Mouse (Mus musculus) midbrain, embryonic 15.5 days (tissue): ENCODE results near the gene Setd7. TPM values are rescaled to one million over a fixed set of nuclear protein-coding genes. Genes with fewer than 3 reads are reported as not detected.

Source experiments
- ATAC-seq: fragments of 200-750 bp; cut with Nextera tagmentation; replicated peaks from 2 replicates; pipeline ENCODE4 v1.8.0; 2017; ENCODE audit warnings: moderate TSS enrichment
- H3K27ac ChIP-seq: fragments of 300-500 bp; sonication (generic); 2 replicates; pipeline ENCODE4 v1.5.1; 2015; ENCODE audit warnings: mild to moderate bottlenecking, inconsistent platforms
- H3K27me3 ChIP-seq: fragments of 300-500 bp; sonication (generic); replicated peaks from 2 replicates; pipeline ENCODE4 v1.6.1; 2015; ENCODE audit warnings: inconsistent platforms
- H3K36me3 ChIP-seq: fragments of 300-500 bp; sonication (generic); replicated peaks from 2 replicates; pipeline ENCODE4 v1.6.1; 2015; ENCODE audit warnings: inconsistent platforms
- H3K4me1 ChIP-seq: fragments of 300-500 bp; sonication (generic); 2 replicates; pipeline ENCODE4 v1.6.1; 2015; ENCODE audit warnings: inconsistent platforms
- H3K4me2 ChIP-seq: fragments of 300-500 bp; sonication (generic); 2 replicates; pipeline ENCODE4 v1.6.1; 2015; ENCODE audit warnings: inconsistent platforms, mild to moderate bottlenecking, moderate library complexity
- H3K4me3 ChIP-seq: fragments of 300-500 bp; sonication (generic); 2 replicates; pipeline ENCODE4 v1.5.1; 2015; ENCODE audit warnings: mild to moderate bottlenecking, inconsistent platforms
- H3K9ac ChIP-seq: fragments of 300-500 bp; sonication (generic); 2 replicates; pipeline ENCODE4 v1.6.1; 2015; ENCODE audit warnings: mild to moderate bottlenecking, inconsistent platforms
- H3K9me3 ChIP-seq: fragments of 300-500 bp; sonication (generic); 2 replicates; pipeline ENCODE4 v1.6.1; 2016; ENCODE audit warnings: inconsistent platforms
- WGBS: fragments of 180-500 bp; shearing (Covaris S2); methylation state at CpG from one replicate; pipeline ENCODE4 v1.1.7; 2015; ENCODE audit warnings: mixed read lengths; 5-methylcytosine and 5-hydroxymethylcytosine counted together
- polyA plus RNA-seq: library from polyadenylated mRNA; unstranded; fragments of >200 nt; fragmentation: Nextera tagmentation; extraction: Ambion mirVana; gene quantifications from 2 replicates; pipeline ENCODE4 v1.2.1, GENCODE M21; 2015

The Setd7 gene
- polyA plus RNA-seq, 1 experiment from 2014 or later, result 3.7 TPM

GRCm38 (mm10) chr3:51554067-51554466 lies 6.6 kb downstream of the Setd7 start:
- no peaks in the 10 kb centered on the region for H3K36me3 ChIP-seq
- H3K4me2 ChIP-seq, result no peak overlapping the region
- H3K27me3 ChIP-seq, result no peaks in the 10 kb centered on the region
- H3K9me3 ChIP-seq, result no peaks in the 10 kb centered on the region
- H3K27ac ChIP-seq, result no peak overlapping the region
- ATAC-seq, result no peak
- peaks cover 39% of the 10 kb centered on the region for H3K4me1 ChIP-seq
- H3K4me3 ChIP-seq, result no peak overlapping the region
- 76% methylated on average over 9 of the region's 9 CpGs for WGBS
- H3K9ac ChIP-seq, result no peak overlapping the region

DNA sequence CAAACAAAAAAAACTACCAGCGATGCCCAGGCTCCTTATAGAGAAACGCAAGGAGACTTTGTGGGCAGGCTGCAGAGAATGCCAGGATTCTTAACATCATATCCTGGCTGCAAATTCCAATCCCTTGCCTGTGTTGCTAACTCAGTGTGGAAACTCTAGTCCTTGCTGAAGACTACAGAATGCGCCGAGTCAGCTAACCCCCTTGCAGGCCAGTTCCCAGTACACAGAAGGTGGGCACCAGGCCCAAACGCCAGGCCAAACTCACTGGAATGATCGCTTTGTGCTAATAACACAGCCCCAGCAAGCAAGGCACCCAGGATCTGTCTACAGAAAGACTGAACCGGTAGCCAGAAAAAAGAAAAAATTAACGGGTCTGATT lies 7.2 kb downstream of the Setd7 start:
- H3K4me1 ChIP-seq, result peaks cover 33% of the 10 kb centered on the region
- no peak for ATAC-seq
- no peak overlapping the region for H3K4me2 ChIP-seq
- WGBS, result 52% methylated on average over 8 of the region's 8 CpGs
- no peaks in the 10 kb centered on the region for H3K36me3 ChIP-seq
- no peak overlapping the region for H3K9ac ChIP-seq
- no peaks in the 10 kb centered on the region for H3K27me3 ChIP-seq
- no peak overlapping the region for H3K4me3 ChIP-seq
- H3K27ac ChIP-seq, result no peak overlapping the region
- H3K9me3 ChIP-seq, result no peaks in the 10 kb centered on the region

DNA sequence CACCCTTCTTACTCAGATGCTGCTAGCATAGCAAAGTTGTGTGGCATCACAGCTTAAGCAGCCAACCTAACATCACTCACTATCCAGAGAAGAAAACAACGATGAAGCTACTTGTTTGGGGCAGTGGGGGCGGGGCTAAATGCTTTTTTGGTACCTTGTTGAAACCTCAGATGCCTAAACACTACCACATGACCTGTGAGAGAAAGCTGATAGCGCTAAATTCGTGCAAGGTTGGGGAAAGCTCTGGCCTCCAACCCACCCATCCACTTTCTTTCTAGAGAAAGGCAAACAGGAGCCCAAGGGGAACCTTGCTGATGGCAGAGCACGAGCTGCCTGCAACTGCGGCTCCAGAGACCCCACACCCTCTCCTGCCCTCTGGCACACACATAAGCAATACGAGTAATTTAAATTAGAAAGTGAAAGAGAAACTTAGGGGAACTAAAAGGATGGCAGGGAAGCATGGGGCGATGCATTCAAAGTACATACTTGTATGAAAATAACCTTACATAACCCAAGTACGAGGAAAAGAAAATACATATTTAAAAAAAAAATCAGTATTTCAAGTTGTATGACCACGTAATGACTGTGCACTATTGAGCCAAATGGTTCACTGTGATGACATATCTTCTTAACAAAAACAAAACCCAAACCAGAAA lies 7.7 kb downstream of the Setd7 start:
- Histone ChIP-seq H3K4me1 (peaks cover 29% of the 10 kb centered on the region), H3K27ac (no peak overlapping the region), H3K36me3 (no peaks in the 10 kb centered on the region), H3K4me3 (no peak overlapping the region), H3K27me3 (no peaks in the 10 kb centered on the region), H3K9ac (no peak overlapping the region), H3K9me3 (no peaks in the 10 kb centered on the region), H3K4me2 (no peak overlapping the region)
- no peak for ATAC-seq
- 65% methylated on average over 10 of the region's 10 CpGs for WGBS

GRCm38 (mm10) chr3:51552197-51552596 lies 8.5 kb downstream of the Setd7 start:
- H3K4me1 ChIP-seq, result peaks cover 27% of the 10 kb centered on the region
- H3K9me3 ChIP-seq, result no peaks in the 10 kb centered on the region
- H3K4me2 ChIP-seq, result no peak overlapping the region
- WGBS, result 81% methylated on average over 2 of the region's 2 CpGs
- no peak overlapping the region for H3K9ac ChIP-seq
- H3K36me3 ChIP-seq, result 0 out of 2 replicates have a peak, but pooled peaks cover 2% of the 10 kb centered on the region
- no peak overlapping the region for H3K4me3 ChIP-seq
- H3K27ac ChIP-seq, result no peak overlapping the region
- ATAC-seq, result no peak
- H3K27me3 ChIP-seq, result no peaks in the 10 kb centered on the region

DNA sequence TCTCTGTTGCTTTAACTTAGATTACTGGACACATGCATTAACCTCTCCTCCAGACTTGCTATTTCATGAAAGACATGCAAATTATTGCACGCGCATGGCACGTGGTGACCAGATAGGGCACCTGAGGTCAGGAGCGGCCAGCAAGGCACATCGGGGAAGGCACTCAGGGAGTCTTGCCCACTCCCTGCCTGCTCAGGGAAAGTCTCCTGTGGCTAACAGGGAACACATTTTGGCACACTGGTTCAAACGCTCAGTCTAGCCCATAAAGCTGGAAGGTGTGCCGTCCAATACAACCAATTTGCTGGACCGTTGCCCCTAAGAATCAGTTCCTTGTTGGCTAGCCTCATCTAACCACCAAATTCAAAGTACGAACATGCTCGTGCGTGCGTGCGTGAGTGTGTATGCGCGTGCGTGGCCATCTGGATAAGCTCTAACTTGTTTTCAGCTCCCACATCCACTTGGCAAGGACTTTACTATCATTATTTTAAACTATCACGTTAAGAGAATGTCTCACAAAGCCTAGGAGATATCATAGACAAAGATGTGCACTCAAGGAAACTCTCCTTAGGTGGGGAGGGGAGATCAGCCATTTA lies 11.6 kb downstream of the Setd7 start:
- peaks cover 17% of the 10 kb centered on the region for H3K4me1 ChIP-seq
- H3K4me2 ChIP-seq, result no peak overlapping the region
- H3K4me3 ChIP-seq, result no peak overlapping the region
- H3K27me3 ChIP-seq, result no peaks in the 10 kb centered on the region
- H3K9me3 ChIP-seq, result no peaks in the 10 kb centered on the region
- no peak overlapping the region for H3K9ac ChIP-seq
- H3K27ac ChIP-seq, result no peak overlapping the region
- H3K36me3 ChIP-seq, result 0 out of 2 replicates have a peak, but pooled peaks cover 2% of the 10 kb centered on the region
- 95% methylated on average over 17 of the region's 17 CpGs for WGBS
- ATAC-seq, result no peak

DNA sequence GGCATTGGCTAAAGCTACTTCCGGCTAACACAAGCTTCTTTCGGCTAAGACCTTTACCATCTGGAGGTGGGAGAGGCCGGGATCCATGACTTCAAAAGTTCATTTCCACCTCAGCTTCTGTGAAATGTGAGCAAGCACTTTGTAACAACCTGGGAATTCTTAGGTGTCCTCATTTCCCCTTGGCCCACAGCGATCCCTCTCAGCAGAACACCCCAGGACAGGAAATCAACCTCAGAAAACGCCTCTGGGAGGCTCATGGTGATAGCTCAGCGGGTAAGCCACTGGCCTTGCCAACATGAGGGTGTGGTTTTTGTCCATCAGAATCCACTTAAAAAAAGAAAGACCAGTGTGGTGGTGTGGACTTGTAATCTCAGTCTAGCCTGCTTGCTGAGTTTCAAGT lies 13.1 kb downstream of the Setd7 start:
- 93% methylated on average over 6 of the region's 6 CpGs for WGBS
- H3K27me3 ChIP-seq, result no peaks in the 10 kb centered on the region
- no peaks in the 10 kb centered on the region for H3K9me3 ChIP-seq
- peaks cover 3% of the 10 kb centered on the region; the same call in 1 of the 2 replicates for H3K4me1 ChIP-seq
- no peak overlapping the region for H3K9ac ChIP-seq
- H3K4me2 ChIP-seq, result no peak overlapping the region
- ATAC-seq, result no peak
- no peak overlapping the region for H3K4me3 ChIP-seq
- peaks cover 4% of the 10 kb centered on the region; the same call in 1 of the 2 replicates for H3K36me3 ChIP-seq
- no peak overlapping the region for H3K27ac ChIP-seq

GRCm38 (mm10) chr3:51544442-51545128 lies 16.1 kb downstream of the Setd7 start:
- peaks cover 27% of the 10 kb centered on the region; the same call in 1 of the 2 replicates for H3K36me3 ChIP-seq
- WGBS, result 67% methylated on average over 19 of the region's 19 CpGs

DNA sequence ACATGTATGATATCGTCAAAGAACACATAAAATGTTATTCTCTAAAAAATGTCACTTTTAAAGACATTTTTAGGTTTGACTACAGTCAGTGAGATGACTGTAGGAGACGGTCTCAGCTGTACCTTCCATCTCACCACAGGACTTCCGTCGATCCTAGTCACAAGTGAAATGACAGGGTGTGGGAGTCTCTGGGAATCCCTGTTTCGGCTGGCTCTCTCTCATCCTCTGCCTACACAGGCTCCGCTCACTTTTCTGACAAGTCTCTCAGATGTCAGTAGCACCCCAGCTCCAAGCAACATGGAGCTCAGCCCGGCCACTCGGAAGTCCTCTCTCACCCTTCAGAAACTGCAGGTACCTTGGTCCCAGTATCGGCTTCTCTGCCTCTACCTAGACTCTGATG lies 20.0 kb downstream of the Setd7 start:
- no peak for ATAC-seq
- peaks cover 51% of the 10 kb centered on the region for H3K36me3 ChIP-seq
- no peak overlapping the region for H3K4me2 ChIP-seq
- H3K9ac ChIP-seq, result no peak overlapping the region
- H3K4me1 ChIP-seq, result no peaks in the 10 kb centered on the region
- no peaks in the 10 kb centered on the region for H3K27me3 ChIP-seq
- no peak overlapping the region for H3K4me3 ChIP-seq
- no peak overlapping the region for H3K27ac ChIP-seq
- WGBS, result 97% methylated on average over 9 of the region's 9 CpGs
- H3K9me3 ChIP-seq, result no peaks in the 10 kb centered on the region

More at GRCm38 (mm10) chr3:51544442-51545128, 16.1 kb downstream of the Setd7 start:
- H3K27ac ChIP-seq, result no peak overlapping the region
- H3K4me1 ChIP-seq, result no peaks in the 10 kb centered on the region
- no peaks in the 10 kb centered on the region for H3K9me3 ChIP-seq
- peak; percentile 68 for ATAC-seq
- no peak overlapping the region for H3K9ac ChIP-seq
- H3K27me3 ChIP-seq, result no peaks in the 10 kb centered on the region
- no peak overlapping the region for H3K4me2 ChIP-seq
- no peak overlapping the region for H3K4me3 ChIP-seq

- H3K4me2 ChIP-seq, result no peak overlapping the region
- no peaks in the 10 kb centered on the region for H3K4me1 ChIP-seq
- no peak overlapping the region for H3K4me3 ChIP-seq
- no peaks in the 10 kb centered on the region for H3K27me3 ChIP-seq
- WGBS, result 53% methylated on average over 15 of the region's 15 CpGs
- no peak overlapping the region for H3K9ac ChIP-seq
- no peak for ATAC-seq
- peaks cover 55% of the 10 kb centered on the region for H3K36me3 ChIP-seq
- no peak overlapping the region for H3K27ac ChIP-seq
- H3K9me3 ChIP-seq, result no peaks in the 10 kb centered on the region
Observed at GRCm38 (mm10) chr3:51539567-51540408, 20.9 kb downstream of the Setd7 start.

GRCm38 (mm10) chr3:51534013-51534412 lies 26.7 kb downstream of the Setd7 start:
- H3K27me3 ChIP-seq, result no peaks in the 10 kb centered on the region
- H3K36me3 ChIP-seq, result peaks cover 42% of the 10 kb centered on the region
- no peak overlapping the region for H3K27ac ChIP-seq
- no peak overlapping the region for H3K9ac ChIP-seq
- H3K4me1 ChIP-seq, result no peaks in the 10 kb centered on the region
- 90% methylated on average over 9 of the region's 9 CpGs for WGBS
- no peak overlapping the region for H3K4me3 ChIP-seq
- H3K9me3 ChIP-seq, result no peaks in the 10 kb centered on the region
- H3K4me2 ChIP-seq, result no peak overlapping the region
- no peak for ATAC-seq

- H3K36me3 ChIP-seq, result peaks cover 38% of the 10 kb centered on the region
- no peak for ATAC-seq
Observed at GRCm38 (mm10) chr3:51533573-51533972, 27.1 kb downstream of the Setd7 start.

GRCm38 (mm10) chr3:51532282-51532620 lies 28.4 kb downstream of the Setd7 start:
- Histone ChIP-seq H3K27ac (peak overlapping the region; percentile 42; the same call in 1 of the 2 replicates), H3K4me2 (no peak overlapping the region), H3K9ac (no peak overlapping the region), H3K27me3 (no peaks in the 10 kb centered on the region), H3K4me1 (no peaks in the 10 kb centered on the region), H3K4me3 (no peak overlapping the region), H3K9me3 (no peaks in the 10 kb centered on the region), H3K36me3 (peaks cover 30% of the 10 kb centered on the region)
- ATAC-seq, result no peak; the same call in 1 of the 2 replicates
- 77% methylated on average over 5 of the region's 5 CpGs for WGBS

More at GRCm38 (mm10) chr3:51533573-51533972, 27.1 kb downstream of the Setd7 start:
- 83% methylated on average over 5 of the region's 5 CpGs for WGBS
- H3K27me3 ChIP-seq, result no peaks in the 10 kb centered on the region
- H3K9ac ChIP-seq, result no peak overlapping the region
- no peak overlapping the region for H3K4me2 ChIP-seq
- H3K27ac ChIP-seq, result no peak overlapping the region
- H3K4me3 ChIP-seq, result no peak overlapping the region
- H3K9me3 ChIP-seq, result no peaks in the 10 kb centered on the region
- no peaks in the 10 kb centered on the region for H3K4me1 ChIP-seq
